Mouse (Mus musculus): ENCODE measurements around the gene Wdr45b.
"Not testable (repeated sequence)": the region's sequence is repeated elsewhere in the genome, so short reads cannot be mapped to it uniquely, and the experiment has no call there.

The Wdr45b gene

GRCm38 (mm10) chr11:121354091-121354707 lies at the start of gene Wdr45b:
Gene Wdr45b (minus strand): TSS chr11:121354445.
- DNase-seq (ENCODE audit: low spot score), result peak; percentile 99

- no peak for DNase-seq (ENCODE audit: low spot score)
Measured at GRCm38 (mm10) chr11:121392405-121392804, 38.2 kb upstream of the Wdr45b start.

GRCm38 (mm10) chr11:121390793-121391192 lies 36.5 kb upstream of the Wdr45b start:
- DNase-seq (ENCODE audit: low spot score), result no peak

DNA sequence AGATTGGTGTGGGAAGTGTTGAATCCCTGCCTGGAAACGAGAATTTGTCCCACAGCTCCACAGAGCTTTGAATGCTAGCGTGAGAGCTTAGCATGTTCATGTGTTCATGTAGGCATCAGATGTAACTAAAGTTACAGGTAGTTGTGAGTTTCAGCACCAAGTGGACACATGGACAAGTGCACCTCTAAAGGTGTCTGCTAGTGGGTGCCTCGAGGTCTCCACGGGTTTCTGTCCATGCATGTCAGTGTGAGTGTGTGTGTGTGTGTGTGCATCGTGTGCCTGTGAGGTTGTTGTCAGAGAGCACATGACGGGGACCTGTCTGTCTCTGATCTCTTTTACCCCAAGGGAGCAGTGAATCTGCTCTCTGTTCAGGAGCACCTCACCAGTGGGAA lies 34.3 kb upstream of the Wdr45b start:
- DNase-seq (ENCODE audit: low spot score), result no peak

- peak; percentile 95 for DNase-seq (ENCODE audit: low spot score)
Measured at GRCm38 (mm10) chr11:121387750-121388553, 33.7 kb upstream of the Wdr45b start, which contains the start of gene Rab40b. Gene Rab40b (minus strand): TSS chr11:121388251.

DNA sequence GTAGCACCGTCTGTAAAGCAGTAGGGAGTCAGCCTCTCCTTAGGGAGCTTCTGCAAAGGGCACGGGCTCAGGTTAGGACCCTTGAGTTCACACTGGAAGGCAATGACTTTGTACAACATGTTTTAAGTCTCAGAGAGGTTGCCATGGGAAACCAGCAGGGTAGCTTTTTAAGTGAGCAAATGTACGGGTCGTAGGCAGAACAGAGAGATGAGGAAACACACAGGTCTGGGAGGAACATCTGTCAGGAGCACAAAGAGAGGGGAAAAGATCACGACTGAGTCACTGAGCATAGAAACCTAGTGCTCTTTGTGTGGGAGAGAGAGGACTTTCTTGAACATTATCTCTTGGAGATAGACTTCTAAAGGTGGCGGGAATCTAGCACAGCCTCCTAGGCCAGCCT lies 26.0 kb upstream of the Wdr45b start:
- DNase-seq (ENCODE audit: low spot score), result no peak

GRCm38 (mm10) chr11:121378644-121379043 lies 24.4 kb upstream of the Wdr45b start:
- DNase-seq (ENCODE audit: low spot score), result no peak

- DNase-seq (ENCODE audit: low spot score), result no peak
Measured at GRCm38 (mm10) chr11:121373305-121373704, 19.1 kb upstream of the Wdr45b start.

DNA sequence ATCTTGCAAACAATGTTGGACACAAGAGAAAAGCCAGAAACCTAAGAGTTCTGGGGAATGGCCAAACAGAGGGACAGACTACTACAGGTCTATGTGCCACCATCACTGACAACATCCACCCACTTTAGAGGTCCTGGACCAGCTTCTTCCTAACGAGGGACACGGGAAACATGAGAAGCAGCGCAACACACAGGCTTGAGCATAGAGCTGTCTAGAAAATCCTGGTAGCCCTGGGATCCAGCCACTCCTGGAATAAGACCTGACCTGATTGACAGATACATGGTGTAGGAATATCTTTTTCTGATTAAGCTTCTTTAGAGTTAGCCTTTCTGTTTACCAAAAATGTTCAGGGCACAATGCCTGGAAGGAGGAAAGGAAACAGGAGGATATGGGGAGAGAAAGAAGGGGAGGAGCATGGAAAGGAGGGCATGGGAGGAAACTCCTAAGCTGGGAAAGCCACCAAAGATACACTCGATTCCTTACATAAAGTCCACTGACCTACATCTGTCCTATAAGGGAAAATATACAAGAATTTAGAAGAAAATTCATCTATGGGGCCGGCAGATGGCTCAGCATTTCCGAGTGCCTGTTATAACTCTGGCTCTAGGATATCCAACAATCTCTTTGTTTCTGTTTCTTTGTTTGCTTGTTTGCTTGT lies 16.2 kb upstream of the Wdr45b start:
- no peak for DNase-seq (ENCODE audit: low spot score)

GRCm38 (mm10) chr11:121369622-121370021 lies 15.4 kb upstream of the Wdr45b start:
- peak; percentile 41 for DNase-seq (ENCODE audit: low spot score)

- no peak for DNase-seq (ENCODE audit: low spot score)
Measured at GRCm38 (mm10) chr11:121368731-121369130, 14.5 kb upstream of the Wdr45b start.

GRCm38 (mm10) chr11:121367170-121367707 lies 13.0 kb upstream of the Wdr45b start:
- no peak for DNase-seq (ENCODE audit: low spot score)

- peak; percentile 29 for DNase-seq (ENCODE audit: low spot score)
Measured at GRCm38 (mm10) chr11:121362212-121362611, 8.0 kb upstream of the Wdr45b start.

DNA sequence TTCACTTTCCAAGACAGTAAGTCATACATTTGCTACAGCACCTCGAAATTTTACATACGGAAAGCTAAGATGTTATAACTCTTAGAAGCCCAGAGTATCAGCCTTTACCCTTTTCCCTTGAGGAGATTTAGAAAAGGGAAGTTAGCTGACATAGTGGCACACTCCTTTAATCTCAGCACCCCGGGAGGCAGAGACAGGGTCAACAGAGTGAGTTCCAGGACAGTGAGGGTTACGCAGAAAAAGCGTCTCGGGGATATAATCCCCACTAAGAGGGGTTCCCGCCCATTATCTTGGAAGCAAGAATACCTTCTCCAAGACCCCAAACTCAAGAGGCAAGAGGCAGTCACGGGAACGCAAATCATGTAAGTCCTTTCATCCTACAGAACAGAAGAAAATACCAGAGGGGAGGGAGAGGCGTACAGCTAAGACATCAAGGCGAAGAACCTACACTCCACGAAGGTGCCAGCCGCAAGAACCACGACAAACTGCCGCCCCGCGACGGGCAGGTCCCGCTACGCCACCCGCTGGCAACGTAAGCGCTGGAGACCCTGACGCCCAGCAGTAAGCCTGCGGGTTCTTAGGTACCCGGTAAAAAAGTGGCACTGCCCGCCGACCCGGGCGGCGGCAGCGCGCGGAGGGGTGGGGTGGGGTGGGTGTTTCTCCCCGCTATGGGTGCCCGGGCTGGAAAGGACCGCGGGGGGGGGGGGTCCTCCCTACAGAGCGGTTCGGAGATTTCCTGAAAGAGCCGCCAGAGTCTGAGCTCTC lies 737 bp downstream of the Wdr45b start:
- DNase-seq (ENCODE audit: low spot score), result peak; percentile 32

- not testable (repeated sequence) for DNase-seq (ENCODE audit: low spot score)
Measured at GRCm38 (mm10) chr11:121348727-121349126, 5.5 kb downstream of the Wdr45b start.

DNA sequence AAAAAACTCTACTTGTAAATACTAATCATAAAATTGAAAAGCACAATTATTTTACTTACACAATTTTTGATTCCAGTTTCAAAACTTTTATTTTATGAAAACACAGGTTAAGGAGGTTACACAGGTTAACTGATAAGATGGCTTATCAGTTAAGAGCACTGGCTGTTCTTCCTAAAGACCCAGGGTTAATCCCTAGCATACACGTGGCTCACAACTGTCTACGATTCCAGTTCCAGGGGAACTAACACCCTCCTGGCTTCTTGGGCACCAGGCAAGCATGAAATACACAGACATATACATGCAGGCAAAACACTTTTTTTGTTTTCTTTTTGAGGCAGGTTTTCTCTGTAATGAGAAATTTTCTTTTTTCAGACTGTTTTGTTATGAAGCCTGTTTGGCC lies 6.1 kb downstream of the Wdr45b start:
- no peak for DNase-seq (ENCODE audit: low spot score)

DNA sequence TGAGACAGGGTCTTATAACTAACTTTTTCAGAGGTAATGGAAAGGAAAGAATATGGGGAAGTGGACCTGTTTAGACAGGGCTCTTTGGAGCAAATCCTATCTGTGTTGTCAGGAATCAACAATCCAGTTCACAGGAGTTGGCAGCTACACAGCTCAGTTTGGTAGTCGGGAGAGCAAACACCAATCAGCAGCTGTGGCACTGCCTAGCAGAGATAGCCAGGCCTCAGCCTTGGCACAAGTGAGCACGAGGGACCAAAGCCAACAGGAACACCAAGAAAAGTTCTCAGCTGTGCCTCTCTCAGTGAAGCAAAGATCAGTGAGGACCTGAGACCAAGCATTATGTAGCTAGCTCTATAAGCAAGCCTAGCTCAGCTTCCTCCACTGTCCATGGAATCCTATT lies 7.2 kb downstream of the Wdr45b start:
- peak; percentile 25 for DNase-seq (ENCODE audit: low spot score)

DNA sequence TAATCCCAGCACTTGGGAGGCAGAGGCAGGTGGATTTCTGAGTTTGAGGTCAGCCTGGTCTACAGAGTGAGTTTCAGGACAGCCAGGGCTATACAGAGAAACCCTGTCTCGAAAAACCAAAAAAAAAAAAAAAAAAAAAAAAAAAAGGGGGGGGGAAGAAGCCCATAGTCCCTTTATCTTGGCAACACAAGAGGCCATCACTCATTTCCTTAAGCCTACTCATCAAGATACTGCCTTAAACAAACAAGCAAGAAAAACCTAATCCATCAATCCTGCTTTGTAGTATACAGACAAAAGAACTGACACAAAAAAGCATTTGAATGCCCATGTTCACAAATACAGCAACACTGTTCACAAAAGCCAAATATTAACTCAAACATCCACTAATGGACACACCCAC lies 11.8 kb downstream of the Wdr45b start:
- DNase-seq (ENCODE audit: low spot score), result not testable (repeated sequence)

- DNase-seq (ENCODE audit: low spot score), result no peak
Measured at GRCm38 (mm10) chr11:121340287-121340686, 14.0 kb downstream of the Wdr45b start.

DNA sequence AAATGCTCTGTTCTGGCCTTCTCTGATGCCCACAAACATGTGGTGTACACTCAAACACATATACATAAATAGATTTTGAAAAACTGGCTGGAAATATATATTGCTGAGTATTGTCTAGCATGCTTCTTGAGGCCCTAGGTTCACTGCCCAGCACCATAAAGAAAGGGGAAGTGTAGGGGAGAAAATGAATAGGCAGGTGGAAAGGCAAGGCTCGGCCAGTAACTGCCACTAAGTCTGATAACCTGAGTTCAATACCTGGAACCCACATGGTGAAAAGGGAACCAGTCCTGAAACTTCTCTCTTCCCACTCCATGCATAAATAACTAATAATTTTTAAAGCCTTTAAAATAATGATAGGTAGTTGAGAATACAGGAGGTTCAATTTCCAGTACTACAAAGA lies 14.6 kb downstream of the Wdr45b start:
- no peak for DNase-seq (ENCODE audit: low spot score)

DNA sequence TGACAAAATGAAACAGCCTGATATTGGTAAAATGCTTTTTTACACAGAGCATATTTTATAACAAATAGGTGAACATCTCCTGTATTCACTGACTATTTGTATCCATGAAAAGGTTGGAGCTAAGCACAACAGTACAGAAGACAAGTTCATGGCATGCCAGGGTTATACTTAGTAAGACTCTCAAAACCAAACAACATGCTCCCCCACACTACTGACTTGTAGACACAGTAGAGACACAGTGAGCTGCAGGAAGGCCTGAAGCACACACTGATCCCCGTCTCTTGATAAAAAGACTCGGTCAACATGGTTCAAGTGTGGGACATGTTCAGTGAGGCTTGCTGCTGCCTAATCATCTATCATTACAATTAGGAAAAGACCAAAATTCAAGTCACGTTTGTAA lies 22.6 kb downstream of the Wdr45b start:
- no peak for DNase-seq (ENCODE audit: low spot score)

- DNase-seq (ENCODE audit: low spot score), result no peak
Measured at GRCm38 (mm10) chr11:121328619-121329018, 25.6 kb downstream of the Wdr45b start.
